Mouse (Mus musculus) spleen, postnatal 0 days (tissue): ENCODE measurements around the gene Arpp21. TPM values are rescaled to one million over a fixed set of nuclear protein-coding genes. Genes with fewer than 3 reads are reported as not detected.

Source experiments
- polyA plus RNA-seq: library from polyadenylated mRNA; unstranded; fragments of >200 nt; fragmentation: Nextera tagmentation; extraction: Ambion mirVana; gene quantifications from 2 replicates; pipeline ENCODE4 v1.2.1, GENCODE M21; 2015

Arpp21 gene
- polyA plus RNA-seq, result 1.00 and 1.6 TPM in 2 replicates

DNA sequence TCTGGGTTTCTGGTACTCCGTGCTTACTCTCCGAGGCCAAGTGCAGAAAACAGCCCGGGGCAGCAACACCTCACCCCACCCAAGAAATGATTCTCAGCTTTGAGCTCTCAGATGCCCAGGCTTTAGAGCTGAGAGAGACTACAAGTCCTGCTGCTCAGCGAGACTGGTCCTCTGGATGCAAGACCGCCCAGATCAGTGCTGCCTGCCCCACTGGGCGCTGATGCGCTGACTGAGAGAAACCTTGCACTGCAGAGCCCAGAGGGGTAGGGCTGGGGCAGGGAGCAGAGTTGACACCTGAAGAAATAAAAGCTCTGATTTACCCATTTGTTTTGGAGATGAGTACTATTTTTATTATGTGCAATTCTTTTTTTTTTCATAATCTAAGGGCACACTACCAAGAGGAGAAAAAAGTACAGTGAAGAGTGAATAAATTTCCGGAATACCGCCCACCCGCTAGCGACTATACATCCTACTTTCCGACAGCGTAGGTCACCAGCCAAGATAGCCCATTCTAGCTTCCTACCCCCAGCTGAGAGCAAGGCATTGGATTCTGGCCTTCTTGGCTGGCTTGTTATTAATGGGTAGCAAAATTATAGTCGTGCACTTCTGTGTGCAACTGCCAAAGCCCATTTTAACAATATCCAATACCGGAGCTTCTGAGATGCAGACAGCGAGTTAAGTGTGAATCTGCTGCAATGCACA, at the start of gene Arpp21:
Arpp21 (minus strand) TSS at position 243 of the 702 bp plus-strand sequence.

